Mouse (Mus musculus) CH12.LX (cell line): ENCODE data around the gene Ecm1. TPM values are rescaled to one million over a fixed set of nuclear protein-coding genes. Genes with fewer than 3 reads are reported as not detected.

ENCODE experiments used
- DNase-seq: peaks from one replicate; pipeline ENCODE4 v3.0.0-alpha.2; 2013; ENCODE audit errors: extremely low read depth
- H3K27ac ChIP-seq: 2 replicates; pipeline ENCODE4 v1.5.1; 2012; ENCODE audit warnings: low read depth, mild to moderate bottlenecking, control low read depth, moderate library complexity; ENCODE audit not compliant: insufficient read depth
- H3K27me3 ChIP-seq: replicated peaks from 2 replicates; pipeline ENCODE3; 2012; ENCODE audit warnings: inconsistent platforms
- H3K36me3 ChIP-seq, 2 experiments: replicated peaks in 1 of 2; 2 replicates each; pipeline versions ENCODE3 to v1.6.1; 2012; ENCODE audit warnings: inconsistent platforms in 1 of 2, low read length in 1 of 2, mild to moderate bottlenecking in 1 of 2, mixed read lengths in 1 of 2, moderate library complexity in 1 of 2; ENCODE audit not compliant: control insufficient read depth in 1 of 2, insufficient read depth in 1 of 2
- H3K4me1 ChIP-seq, 2 experiments: 2 replicates each; pipeline ENCODE4 v1.6.1; 2012; ENCODE audit warnings: inconsistent platforms in 1 of 2, moderate library complexity in 1 of 2; ENCODE audit not compliant: insufficient read depth in 2 of 2, control insufficient read depth in 1 of 2
- H3K4me2 ChIP-seq: 2 replicates; pipeline ENCODE4 v1.6.1; 2012; ENCODE audit warnings: low read depth, mild to moderate bottlenecking, control low read depth; ENCODE audit not compliant: poor library complexity, insufficient read depth, severe bottlenecking
- H3K4me3 ChIP-seq, 3 experiments: fragments of 150-350 bp in 1 of 3; sonication (generic) in 1 of 3; replicated peaks in 1 of 3; 2 replicates each; pipeline versions ENCODE3 to v1.5.1; 2011 to 2012; ENCODE audit warnings: low read depth in 2 of 3, low read length in 2 of 3, mild to moderate bottlenecking in 2 of 3, moderate library complexity in 2 of 3, control low read depth in 1 of 3, improper control_type of control experiment in 1 of 3, inconsistent platforms in 1 of 3, mixed read lengths in 1 of 3; ENCODE audit not compliant: poor library complexity in 1 of 3
- H3K79me2 ChIP-seq: replicated peaks from 2 replicates; pipeline ENCODE4 v1.6.1; 2012; ENCODE audit warnings: mild to moderate bottlenecking, moderate library complexity; ENCODE audit not compliant: control insufficient read depth, poor library complexity, insufficient read depth, severe bottlenecking; ENCODE audit errors: extremely low read depth
- H3K9ac ChIP-seq: 2 replicates; pipeline ENCODE4 v1.6.1; 2012; ENCODE audit warnings: low read depth, mild to moderate bottlenecking, control low read depth, moderate library complexity; ENCODE audit not compliant: insufficient read depth
- H3K9me3 ChIP-seq: replicated peaks from 2 replicates; pipeline ENCODE3; 2012; ENCODE audit warnings: low read length, inconsistent platforms, mixed read lengths
- CHD2 ChIP-seq: IDR thresholded peaks from 2 replicates; pipeline ENCODE4 v1.6.1; 2011; ENCODE audit warnings: low read length, improper control_type of control experiment
- CTCF ChIP-seq, 2 experiments: IDR thresholded peaks in 1 of 2; conservative IDR thresholded peaks in 1 of 2; 2 replicates each; pipeline ENCODE4 v1.5.1; 2011 to 2012; ENCODE audit warnings: low read depth in 2 of 2, low read length in 2 of 2, improper control_type of control experiment in 1 of 2, inconsistent platforms in 1 of 2, mild to moderate bottlenecking in 1 of 2, moderate library complexity in 1 of 2
- E2F4 ChIP-seq: IDR thresholded peaks from 2 replicates; pipeline ENCODE4 v1.6.1; 2011; ENCODE audit warnings: low read depth, low read length, improper control_type of control experiment; ENCODE audit not compliant: insufficient replicate concordance
- ELF1 ChIP-seq: IDR thresholded peaks from 2 replicates; pipeline ENCODE4 v1.6.1; 2014; ENCODE audit warnings: low read depth, mild to moderate bottlenecking, inconsistent platforms, low read length, improper control_type of control experiment
- GABPA ChIP-seq: IDR thresholded peaks from 2 replicates; pipeline ENCODE4 v1.6.1; 2012; ENCODE audit warnings: low read depth, low read length, improper control_type of control experiment, inconsistent platforms; ENCODE audit not compliant: insufficient replicate concordance
- HCFC1 ChIP-seq: IDR thresholded peaks from 2 replicates; pipeline ENCODE4 v1.6.1; 2012; ENCODE audit warnings: low read depth, mild to moderate bottlenecking, inconsistent platforms, low read length, improper control_type of control experiment
- JUN ChIP-seq: IDR thresholded peaks from 2 replicates; pipeline ENCODE4 v1.6.1; 2011; ENCODE audit warnings: low read depth, mild to moderate bottlenecking, low read length, improper control_type of control experiment, moderate library complexity; ENCODE audit not compliant: insufficient read depth
- JUND ChIP-seq: conservative IDR thresholded peaks from 2 replicates; pipeline ENCODE4 v1.6.1; 2011; ENCODE audit warnings: low read depth, low read length, improper control_type of control experiment
- KAT2A ChIP-seq: IDR thresholded peaks from 2 replicates; pipeline ENCODE4 v1.6.1; 2012; ENCODE audit warnings: low read length, improper control_type of control experiment, inconsistent platforms; ENCODE audit not compliant: insufficient replicate concordance
- MAFK ChIP-seq: IDR thresholded peaks from 2 replicates; pipeline ENCODE4 v1.6.1; 2011; ENCODE audit warnings: low read length, improper control_type of control experiment; ENCODE audit not compliant: insufficient replicate concordance
- MAX ChIP-seq: IDR thresholded peaks from 2 replicates; pipeline ENCODE4 v1.6.1; 2011; ENCODE audit warnings: low read length, improper control_type of control experiment
- MAZ ChIP-seq: IDR thresholded peaks from 2 replicates; pipeline ENCODE4 v1.6.1; 2012; ENCODE audit warnings: low read depth, mild to moderate bottlenecking, inconsistent platforms, low read length, improper control_type of control experiment, moderate library complexity
- MEF2A ChIP-seq: IDR thresholded peaks from 2 replicates; pipeline ENCODE4 v1.6.1; 2014; ENCODE audit warnings: low read depth, mild to moderate bottlenecking, inconsistent platforms, low read length, improper control_type of control experiment, borderline replicate concordance
- MYC ChIP-seq: IDR thresholded peaks from 2 replicates; pipeline ENCODE4 v1.6.1; 2011; ENCODE audit warnings: low read depth, mild to moderate bottlenecking, improper control_type of control experiment, low read length
- NELFE ChIP-seq: IDR thresholded peaks from 2 replicates; pipeline ENCODE4 v1.6.1; 2011; ENCODE audit warnings: low read depth, low read length, improper control_type of control experiment
- NRF1 ChIP-seq: IDR thresholded peaks from 2 replicates; pipeline ENCODE4 v1.6.1; 2014; ENCODE audit warnings: low read depth, mild to moderate bottlenecking, inconsistent platforms, low read length, improper control_type of control experiment, moderate library complexity
- PAX5 ChIP-seq: IDR thresholded peaks from 2 replicates; pipeline ENCODE4 v1.6.1; 2012; ENCODE audit warnings: low read length, inconsistent platforms, mixed read lengths
- POLR2A ChIP-seq: IDR thresholded peaks from 2 replicates; pipeline ENCODE4 v1.6.1; 2011; ENCODE audit warnings: low read depth, mild to moderate bottlenecking, improper control_type of control experiment, low read length
- RAD21 ChIP-seq: IDR thresholded peaks from 2 replicates; pipeline ENCODE4 v1.6.1; 2011; ENCODE audit warnings: low read depth, mild to moderate bottlenecking, low read length, improper control_type of control experiment, moderate library complexity
- RCOR1 ChIP-seq: conservative IDR thresholded peaks from 2 replicates; pipeline ENCODE4 v1.6.1; 2012; ENCODE audit warnings: low read depth, mild to moderate bottlenecking, inconsistent platforms, low read length, improper control_type of control experiment
- SIN3A ChIP-seq: IDR thresholded peaks from 2 replicates; pipeline ENCODE4 v1.6.1; 2012; ENCODE audit warnings: low read length, improper control_type of control experiment, inconsistent platforms
- SMC3 ChIP-seq: IDR thresholded peaks from 2 replicates; pipeline ENCODE4 v1.6.1; 2011; ENCODE audit warnings: low read depth, low read length, improper control_type of control experiment
- UBTF ChIP-seq: IDR thresholded peaks from 2 replicates; pipeline ENCODE4 v1.6.1; 2012; ENCODE audit warnings: low read depth, mild to moderate bottlenecking, inconsistent platforms, low read length, improper control_type of control experiment, moderate library complexity
- USF1 ChIP-seq: IDR thresholded peaks from 2 replicates; pipeline ENCODE4 v1.6.1; 2014; ENCODE audit warnings: low read depth, mild to moderate bottlenecking, inconsistent platforms, low read length, improper control_type of control experiment
- ZC3H11A ChIP-seq: IDR thresholded peaks from 2 replicates; pipeline ENCODE4 v1.6.1; 2012; ENCODE audit warnings: low read depth, mild to moderate bottlenecking, inconsistent platforms, low read length, improper control_type of control experiment
- ZMIZ1 ChIP-seq: IDR thresholded peaks from 2 replicates; pipeline ENCODE4 v1.6.1; 2012; ENCODE audit warnings: low read depth, mild to moderate bottlenecking, inconsistent platforms, low read length, improper control_type of control experiment
- ZNF384 ChIP-seq: IDR thresholded peaks from 2 replicates; pipeline ENCODE4 v1.6.1; 2012; ENCODE audit warnings: low read depth, low read length, improper control_type of control experiment, inconsistent platforms
- dilution Hi-C: fragments of 300-500 bp; cut with MboI; formaldehyde crosslinking; loops from 2 replicates; pipeline ENCODE4 v1.14.3; 2020; ENCODE audit warnings: low sequenced_read_pairs; ENCODE audit not compliant: extremely low pct_unique_long_range_greater_than_20kb, extremely low pct_ligation_motif_present
- in situ Hi-C: fragments of 300-500 bp; cut with MboI; formaldehyde crosslinking; loops from 3 replicates; pipeline ENCODE4 v1.14.3; 2019; ENCODE audit warnings: low sequenced_read_pairs, low pct_ligation_motif_present, low pct_unique_long_range_greater_than_20kb, mixed read lengths
- polyA plus RNA-seq: library from polyadenylated mRNA; unstranded; fragments of >175 nt; gene quantifications from 2 replicates; pipeline ENCODE4 v1.2.1, GENCODE M21; 2012; ENCODE audit warnings: low read depth; ENCODE audit not compliant: insufficient read length
- total RNA-seq, 2 experiments: library from RNA; depleted of rRNA; stranded (reverse); fragments of 300-350 nt in 1 of 2; fragments of >200 nt in 1 of 2; gene quantifications; 2 replicates each; pipeline ENCODE4 v1.2.3; 2012 to 2014

Gene Ecm1
- total and polyA plus RNA-seq, 3 experiments, result 0.40 to 4.0 (median 0.42) TPM

DNA sequence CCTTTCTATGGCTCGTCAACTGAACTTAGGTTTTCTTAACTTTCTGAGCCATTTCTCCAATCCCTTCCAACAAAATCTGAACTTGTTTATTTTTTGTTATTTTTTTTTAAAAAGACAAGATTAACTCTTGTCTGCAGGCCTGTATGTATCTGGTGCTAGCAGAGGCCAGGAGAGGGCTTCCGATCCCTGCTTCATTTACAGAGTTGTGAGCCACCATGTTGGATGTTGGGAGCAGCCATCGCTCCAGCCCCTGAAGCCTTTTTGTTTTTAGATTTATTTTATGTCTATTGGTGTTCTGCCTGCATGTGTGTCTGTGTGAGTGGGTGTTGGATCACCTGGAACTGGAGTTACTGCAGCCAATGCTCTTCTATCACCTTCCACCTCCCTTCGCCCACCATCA lies 7.6 kb downstream of the Ecm1 start:
- H3K4me1 ChIP-seq, result peaks cover 9 to 28% of the 10 kb centered on the region in 2 experiments; a peak in 3 of 4 replicates
- H3K9me3 ChIP-seq, result no peaks in the 10 kb centered on the region
- dilution Hi-C loops, result no loop called here

GRCm38 (mm10) chr3:95730431-95730830 lies 8.9 kb downstream of the Ecm1 start:
- H3K4me1 ChIP-seq, result peaks cover 9 to 24% of the 10 kb centered on the region in 2 experiments; a peak in 3 of 4 replicates
- H3K4me2 ChIP-seq, result no peak overlapping the region
- dilution Hi-C loops (no loop called here), in situ Hi-C loops (no loop called here)
- DNase-seq, result no peak
- H3K27ac ChIP-seq, result no peak overlapping the region
- no peaks in the 10 kb centered on the region for H3K27me3 ChIP-seq
- H3K36me3 ChIP-seq, result peaks cover 12 to 25% of the 10 kb centered on the region in 2 experiments
- no peak overlapping the region for H3K4me3 ChIP-seq
- no peaks in the 10 kb centered on the region for H3K79me2 ChIP-seq
- TF ChIP-seq MYC (no peak), ZMIZ1 (no peak), MAX (no peak), HCFC1 (no peak), NELFE (no peak), E2F4 (no peak), JUND (no peak), RAD21 (no peak), RCOR1 (no peak), NRF1 (no peak)
- H3K9me3 ChIP-seq, result no peaks in the 10 kb centered on the region
- H3K9ac ChIP-seq, result no peak overlapping the region

More for the DNA sequence above, 7.6 kb downstream of the Ecm1 start:
- no peak overlapping the region for H3K4me3 ChIP-seq
- H3K4me2 ChIP-seq, result no peak overlapping the region
- in situ Hi-C loops, result no loop called here
- no peaks in the 10 kb centered on the region for H3K79me2 ChIP-seq
- peaks cover 24 to 39% of the 10 kb centered on the region in 2 experiments for H3K36me3 ChIP-seq
- H3K9ac ChIP-seq, result no peak overlapping the region
- no peak overlapping the region for H3K27ac ChIP-seq
- DNase-seq, result no peak
- no peak for TF ChIP-seq GABPA
- TF ChIP-seq KAT2A, result no peak
- peak; percentile 33 for TF ChIP-seq RAD21
- no peak for TF ChIP-seq ZNF384
- no peak for TF ChIP-seq E2F4
- TF ChIP-seq CTCF (conservative IDR thresholded peaks at IDR 0.05 in 1 of 2, IDR thresholded peaks at IDR 0.05 in 1 of 2; ENCODE audit: low read depth in 2 of 2, low read length in 2 of 2), result peak in 1 of 2 experiments; percentile 48; a peak in 2 of 4 replicates
- no peak for TF ChIP-seq ZMIZ1
- no peaks in the 10 kb centered on the region for H3K27me3 ChIP-seq

DNA sequence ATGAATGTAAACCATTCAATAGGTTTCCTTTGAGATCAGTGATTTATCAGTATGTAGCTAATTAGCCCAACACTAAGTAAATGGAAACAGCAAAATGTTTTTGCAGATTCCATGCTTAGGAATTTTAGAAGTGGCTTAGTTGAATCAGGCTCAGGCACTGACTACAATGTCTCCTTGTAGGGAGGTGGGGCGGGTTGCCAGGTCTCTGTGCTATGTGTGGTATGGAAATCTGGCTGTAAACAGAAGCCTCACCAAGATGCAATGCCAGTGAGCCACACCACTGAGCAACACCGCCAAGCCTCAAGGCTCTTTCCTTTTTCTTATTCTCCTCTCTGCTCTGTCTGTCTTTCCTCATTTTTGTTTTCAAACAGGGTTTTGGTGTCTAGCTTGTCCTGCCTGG lies 10.5 kb downstream of the Ecm1 start:
- dilution Hi-C loops (no loop called here), in situ Hi-C loops (no loop called here)
- H3K9ac ChIP-seq, result no peak overlapping the region
- peaks cover 5 to 9% of the 10 kb centered on the region in 2 experiments; a peak in 2 of 4 replicates for H3K4me1 ChIP-seq
- H3K27ac ChIP-seq, result no peak overlapping the region
- no peak for TF ChIP-seq MAFK
- no peak for TF ChIP-seq USF1
- TF ChIP-seq GABPA, result no peak
- TF ChIP-seq PAX5, result no peak
- TF ChIP-seq ELF1, result no peak
- TF ChIP-seq CHD2, result no peak
- no peak for TF ChIP-seq JUN
- no peak for TF ChIP-seq ZC3H11A
- no peak for TF ChIP-seq MYC
- no peak for TF ChIP-seq MEF2A
- TF ChIP-seq UBTF, result no peak
- TF ChIP-seq SIN3A, result no peak
- TF ChIP-seq ZNF384, result no peak
- TF ChIP-seq MAZ, result no peak
- no peak for TF ChIP-seq NELFE
- TF ChIP-seq HCFC1, result no peak
- no peak for TF ChIP-seq SMC3
- TF ChIP-seq POLR2A, result no peak
- no peak for TF ChIP-seq KAT2A
- H3K4me3 ChIP-seq, result no peak overlapping the region
- H3K9me3 ChIP-seq, result no peaks in the 10 kb centered on the region
- peaks cover 0 to 10% of the 10 kb centered on the region in 2 experiments for H3K36me3 ChIP-seq
- no peak for DNase-seq
- no peaks in the 10 kb centered on the region for H3K79me2 ChIP-seq
- no peak overlapping the region for H3K4me2 ChIP-seq
- no peaks in the 10 kb centered on the region for H3K27me3 ChIP-seq
